Mouse (Mus musculus): ENCODE data around the gene Ceacam16. TPM values are rescaled to one million over a fixed set of nuclear protein-coding genes. Genes with fewer than 3 reads are reported as not detected.

Ceacam16 gene
- 0.29 TPM for polyA plus RNA-seq (2017; shearing (Covaris generic))

DNA sequence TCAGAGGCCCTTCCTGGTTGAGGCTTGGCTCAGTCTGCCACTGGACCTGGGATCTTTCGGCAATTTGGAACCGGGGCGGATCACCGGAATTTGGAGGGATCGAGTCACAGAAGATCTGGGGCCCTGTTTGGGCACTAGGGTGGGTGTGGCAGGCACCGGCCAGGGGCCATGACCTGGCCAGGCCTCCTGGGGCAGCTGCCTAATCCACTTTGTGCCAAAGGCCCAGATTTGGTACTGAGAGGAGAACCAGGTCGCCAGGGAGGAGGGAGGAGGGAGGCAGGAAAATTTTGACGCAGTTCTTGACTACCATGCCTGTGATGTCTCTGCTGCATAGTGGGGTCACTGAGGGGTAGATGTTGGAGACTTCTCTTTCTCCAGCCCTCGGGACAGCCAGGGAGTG lies at the start of gene Ceacam16:
Gene Ceacam16, minus strand, starts transcription at position 101 of the 400 bp plus-strand sequence.

DNA sequence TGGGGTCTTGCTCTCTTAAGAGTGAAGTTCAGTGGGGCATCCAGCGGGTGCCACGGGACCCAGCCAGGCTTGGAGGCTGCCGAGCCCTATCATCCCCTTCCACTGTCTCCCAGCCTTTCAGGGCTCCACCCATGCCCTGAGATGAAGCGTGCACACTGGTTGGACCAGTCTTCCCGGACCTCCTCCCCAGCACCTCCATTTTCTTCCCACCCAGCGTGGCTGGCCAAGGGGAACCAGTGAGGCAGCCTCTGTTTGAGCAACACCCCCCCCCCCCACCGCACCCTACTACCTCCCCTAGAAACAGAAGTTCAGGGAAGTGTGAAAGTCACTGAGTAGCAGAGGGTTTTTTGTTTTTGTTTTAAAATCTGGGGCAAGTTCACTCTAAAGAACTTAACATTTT lies 26.8 kb upstream of the Ceacam16 start, which contains the start of gene Ceacam19:
Gene Ceacam19, minus strand, starts transcription at position 117 of the 400 bp plus-strand sequence.

DNA sequence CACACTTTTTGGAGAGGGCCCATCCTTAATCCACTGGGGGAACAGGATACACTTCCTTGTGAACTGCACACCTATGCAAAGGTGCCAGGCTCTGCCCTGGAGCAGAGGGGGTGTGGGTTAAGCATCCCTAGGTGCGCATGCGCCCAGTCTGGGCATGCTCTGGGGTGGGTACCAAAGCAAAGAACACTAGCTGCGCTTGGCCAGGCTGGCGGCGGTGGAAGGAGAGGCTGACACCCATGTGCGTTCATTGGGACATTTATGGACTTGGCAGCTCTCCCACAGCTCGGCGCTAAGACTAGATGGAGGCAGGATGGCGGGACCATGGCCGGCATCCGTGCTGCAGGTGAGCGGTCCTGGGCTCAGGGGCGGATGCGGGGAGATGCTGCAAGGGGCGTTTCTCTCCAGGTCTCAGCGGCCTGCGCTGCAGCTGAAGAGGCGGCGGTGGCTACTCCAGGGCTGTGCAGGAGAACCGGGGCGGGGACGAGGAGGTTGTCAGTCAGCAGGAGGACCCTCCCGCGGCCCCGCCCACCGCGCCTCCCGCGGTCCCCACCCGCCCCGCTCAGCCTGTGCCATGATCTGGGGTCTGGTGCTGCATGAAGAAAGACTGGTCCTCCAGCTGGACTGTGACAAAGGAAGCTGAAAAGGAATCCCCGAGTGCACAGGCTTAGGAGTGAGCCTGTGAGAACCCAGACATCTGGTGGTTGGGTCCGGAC lies 9.1 kb downstream of the Ceacam16 start, which contains the start of gene Gm19345:
Gene Gm19345, plus strand, starts transcription at position 146 of the 713 bp plus-strand sequence.

DNA sequence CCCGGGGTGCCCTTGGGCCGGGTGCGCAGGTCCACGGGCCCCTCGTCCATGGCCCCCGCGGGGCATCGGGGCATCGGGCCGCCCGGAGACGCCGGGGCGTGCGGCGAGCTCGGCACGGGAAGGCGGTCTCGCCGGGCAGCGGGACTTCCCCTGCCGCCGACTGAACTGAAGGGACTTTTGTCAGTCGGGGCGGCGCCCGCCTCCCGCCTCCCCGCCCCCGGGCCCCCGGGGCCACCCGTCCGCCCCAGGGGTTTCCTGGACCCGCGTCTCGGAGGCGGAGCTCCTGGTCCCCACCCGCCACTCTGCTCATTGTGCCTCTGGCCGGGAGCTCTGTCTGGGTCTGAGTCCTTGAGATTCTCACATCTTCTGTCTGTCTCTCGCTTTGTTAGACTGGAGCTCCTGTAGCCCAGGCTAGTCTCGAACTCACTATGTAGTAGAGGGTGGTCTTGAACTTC lies 38.5 kb downstream of the Ceacam16 start, which contains the start of gene Bcl3:
Gene Bcl3, minus strand, starts transcription at position 167 of the 455 bp plus-strand sequence.

Other genes starting within 250 kb of the Ceacam16 start
- gene Relb, start 231.9 kb downstream of the Ceacam16 start, polyA plus RNA-seq (2017; shearing (Covaris generic)), result 24.3 TPM
- gene Clptm1, start 196.3 kb downstream of the Ceacam16 start, polyA plus RNA-seq (2017; shearing (Covaris generic)), result 150 TPM
- not detected for gene Apoc2, start 183.4 kb downstream of the Ceacam16 start, polyA plus RNA-seq (2017; shearing (Covaris generic))
- gene Gm44805, start 179.9 kb downstream of the Ceacam16 start, polyA plus RNA-seq (2017; shearing (Covaris generic)), result not detected
- gene Apoc4, start 179.8 kb downstream of the Ceacam16 start, polyA plus RNA-seq (2017; shearing (Covaris generic)), result 0.54 TPM
- gene Apoc1, start 168.6 kb downstream of the Ceacam16 start, polyA plus RNA-seq (2017; shearing (Covaris generic)), result 1.8 TPM
- 19.9 TPM for gene Apoe, start 162.1 kb downstream of the Ceacam16 start, polyA plus RNA-seq (2017; shearing (Covaris generic))
- gene Tomm40, start 145.9 kb downstream of the Ceacam16 start, polyA plus RNA-seq (2017; shearing (Covaris generic)), result 19.1 TPM
- gene Nectin2, start 110.8 kb downstream of the Ceacam16 start, polyA plus RNA-seq (2017; shearing (Covaris generic)), result 1.2 TPM
- gene Bcam, start 90.3 kb downstream of the Ceacam16 start, polyA plus RNA-seq (2017; shearing (Covaris generic)), result 19.5 TPM
- gene Cblc, start 64.5 kb downstream of the Ceacam16 start, polyA plus RNA-seq (2017; shearing (Covaris generic)), result 0.45 TPM
- gene Bcl3, start 38.5 kb downstream of the Ceacam16 start, polyA plus RNA-seq (2017; shearing (Covaris generic)), result 16.8 TPM
- gene Gm19345, start 9.3 kb downstream of the Ceacam16 start, polyA plus RNA-seq (2017; shearing (Covaris generic)), result 0.28 TPM
- gene Ceacam19, start 26.7 kb upstream of the Ceacam16 start, polyA plus RNA-seq (2017; shearing (Covaris generic)), result not detected
- 43.6 TPM for gene Pvr, start 59.9 kb upstream of the Ceacam16 start, polyA plus RNA-seq (2017; shearing (Covaris generic))
- gene Igsf23, start 89.5 kb upstream of the Ceacam16 start, polyA plus RNA-seq (2017; shearing (Covaris generic)), result 28.3 TPM
- gene Ceacam20, start 104.1 kb upstream of the Ceacam16 start, polyA plus RNA-seq (2017; shearing (Covaris generic)), result not detected
- not detected for gene Nlrp9b, start 130.2 kb upstream of the Ceacam16 start, polyA plus RNA-seq (2017; shearing (Covaris generic))
- not detected for gene Vmn1r91, start 238.4 kb upstream of the Ceacam16 start, polyA plus RNA-seq (2017; shearing (Covaris generic))

Data from activated CD4-positive, CD25-positive, alpha-beta regulatory T cell, adult 9 weeks (primary cell).